Mouse (Mus musculus) kidney, adult 2 months (tissue): Measurements from ENCODE around the gene Klhl24. TPM values are rescaled to one million over a fixed set of nuclear protein-coding genes. Genes with fewer than 3 reads are reported as not detected.

Experiments
- DNase-seq: peaks from one replicate; pipeline ENCODE4 v3.0.0; 2021
- H3K27ac ChIP-seq: fragments of 200-500 bp; 2 replicates; pipeline ENCODE4 v1.5.1; 2012; ENCODE audit warnings: low read depth, low read length, control low read depth, inconsistent platforms; ENCODE audit not compliant: insufficient read depth
- H3K27me3 ChIP-seq: fragments of 200-500 bp; replicated peaks from 2 replicates; pipeline ENCODE4 v1.6.1; 2012; ENCODE audit warnings: mild to moderate bottlenecking, moderate library complexity, low read length, inconsistent platforms; ENCODE audit not compliant: control insufficient read depth, insufficient read depth
- H3K36me3 ChIP-seq: fragments of 200-500 bp; 2 replicates; pipeline ENCODE4 v1.6.1; 2012; ENCODE audit warnings: mild to moderate bottlenecking, moderate library complexity, low read length, inconsistent platforms; ENCODE audit not compliant: control insufficient read depth, insufficient read depth
- H3K4me1 ChIP-seq: fragments of 200-500 bp; 2 replicates; pipeline ENCODE4 v1.6.1; 2011; ENCODE audit warnings: low read length; ENCODE audit not compliant: control insufficient read depth, insufficient read depth
- H3K4me3 ChIP-seq: fragments of 200-500 bp; 2 replicates; pipeline ENCODE4 v1.5.1; 2011; ENCODE audit warnings: mild to moderate bottlenecking, low read depth, low read length, control low read depth; ENCODE audit not compliant: insufficient read depth
- CTCF ChIP-seq: fragments of 200-500 bp; conservative IDR thresholded peaks from 2 replicates; pipeline ENCODE4 v1.5.1; 2011; ENCODE audit warnings: low read depth, mild to moderate bottlenecking, control low read depth, low read length, moderate library complexity, mixed read lengths; ENCODE audit not compliant: insufficient read depth, insufficient read length
- POLR2A ChIP-seq: fragments of 200-500 bp; IDR thresholded peaks from one replicate; pipeline ENCODE4 v1.6.1; 2011; ENCODE audit warnings: low read depth, low read length, control low read depth
- WGBS: fragments of 180-500 bp; shearing (Covaris S2); methylation state at CpG from one replicate; pipeline ENCODE4 v1.1.7; 2018; 5-methylcytosine and 5-hydroxymethylcytosine counted together
- polyA plus RNA-seq: library from polyadenylated mRNA; depleted of rRNA; stranded (reverse); fragments of >200 nt; gene quantifications from 2 replicates; pipeline ENCODE4 v1.2.3, GENCODE M21; 2012

Gene Klhl24
- polyA plus RNA-seq, 1 experiment = 23.3 TPM

GRCm38 (mm10) chr16:20086976-20087375 lies 10.4 kb upstream of the Klhl24 start:
- Histone ChIP-seq H3K36me3 (no peaks in the 10 kb centered on the region), H3K27me3 (no peaks in the 10 kb centered on the region), H3K4me3 (no peak overlapping the region), H3K4me1 (no peaks in the 10 kb centered on the region), H3K27ac (no peak overlapping the region)
- no peak for TF ChIP-seq CTCF
- WGBS = 92% methylated on average over 5 of the region's 5 CpGs
- DNase-seq = no peak

GRCm38 (mm10) chr16:20089636-20090035 lies 7.7 kb upstream of the Klhl24 start:
- no peaks in the 10 kb centered on the region for H3K27me3 ChIP-seq
- TF ChIP-seq CTCF = 0 out of 2 replicates have a peak, but pooled peaks have one; percentile 3
- TF ChIP-seq POLR2A = no peak
- no peak overlapping the region for H3K4me3 ChIP-seq
- WGBS = 96% methylated on average over 3 of the region's 3 CpGs
- no peaks in the 10 kb centered on the region for H3K36me3 ChIP-seq
- DNase-seq = no peak
- H3K27ac ChIP-seq = no peak overlapping the region
- H3K4me1 ChIP-seq = no peaks in the 10 kb centered on the region

DNA sequence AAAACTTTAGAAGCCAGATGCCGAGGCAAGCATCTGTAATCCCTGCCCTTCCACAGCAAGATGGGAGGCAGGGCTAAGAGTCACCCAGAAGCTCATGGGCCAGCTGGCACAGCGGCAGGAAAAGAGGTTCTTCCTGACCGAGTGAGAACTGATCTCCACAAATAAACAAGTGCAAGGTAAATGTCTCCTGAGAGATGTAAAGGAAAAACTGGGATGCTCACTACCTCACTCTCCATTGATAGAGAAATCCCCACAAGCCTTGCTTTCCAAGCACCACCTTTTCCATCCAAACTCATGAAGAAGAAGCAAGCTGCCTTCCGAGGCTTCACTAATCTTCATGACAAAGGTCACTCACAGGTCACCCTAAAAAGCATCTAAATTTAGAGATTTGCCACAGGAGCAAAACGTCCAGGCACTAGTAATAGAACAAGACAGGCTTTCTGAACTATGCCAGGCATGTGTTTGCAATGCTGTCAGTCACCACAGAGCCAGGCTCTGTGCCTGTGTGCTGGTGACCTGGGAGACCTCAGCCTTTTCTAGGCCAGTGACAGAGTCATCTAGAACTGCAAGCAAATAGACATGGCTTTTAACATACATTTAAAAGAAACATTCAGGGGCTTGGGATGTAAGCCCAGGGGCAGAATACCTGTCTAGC lies 6.3 kb upstream of the Klhl24 start:
- no peaks in the 10 kb centered on the region for H3K4me1 ChIP-seq
- no peaks in the 10 kb centered on the region for H3K27me3 ChIP-seq
- H3K36me3 ChIP-seq = no peaks in the 10 kb centered on the region
- peak; percentile 45 for DNase-seq
- no peak for TF ChIP-seq POLR2A
- TF ChIP-seq CTCF = no peak
- H3K27ac ChIP-seq = no peak overlapping the region
- no peak overlapping the region for H3K4me3 ChIP-seq
- WGBS = 18% methylated on average over 5 of the region's 5 CpGs

DNA sequence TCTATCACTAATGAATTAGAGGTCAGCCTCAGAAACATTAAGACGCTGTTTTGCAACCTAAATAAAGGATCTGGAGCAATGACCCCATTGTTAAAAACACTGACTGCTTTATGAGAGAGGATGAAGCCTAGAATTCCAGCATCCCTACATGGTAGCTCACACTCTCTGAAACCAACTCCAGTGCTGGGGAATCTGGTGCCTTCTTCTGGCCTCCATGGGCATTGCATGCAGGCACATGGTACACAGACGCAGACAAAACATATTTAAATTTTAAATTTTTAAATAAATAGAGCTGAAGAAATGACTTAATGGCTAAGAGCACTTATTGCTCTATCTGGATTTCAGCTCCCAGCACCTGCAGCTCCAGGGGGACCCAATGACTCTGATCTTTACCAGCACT lies 1.4 kb upstream of the Klhl24 start:
- DNase-seq = peak; percentile 30
- TF ChIP-seq POLR2A = no peak
- peak; percentile 51 for TF ChIP-seq CTCF
- Histone ChIP-seq H3K4me3 (no peak overlapping the region), H3K4me1 (0 out of 2 replicates have a peak, but pooled peaks cover 5% of the 10 kb centered on the region), H3K27ac (no peak overlapping the region), H3K27me3 (no peaks in the 10 kb centered on the region), H3K36me3 (peaks cover 5% of the 10 kb centered on the region; the same call in 1 of the 2 replicates)
- WGBS = 82% methylated on average over 2 of the region's 2 CpGs

GRCm38 (mm10) chr16:20097711-20098374 lies 501 bp downstream of the Klhl24 start:
- H3K27me3 ChIP-seq = no peaks in the 10 kb centered on the region
- H3K27ac ChIP-seq = peak overlapping the region; percentile 99
- WGBS = under 1% methylated on average over 61 of the region's 61 CpGs
- 0 out of 2 replicates have a peak, but pooled peaks cover 5% of the 10 kb centered on the region for H3K4me1 ChIP-seq
- peak overlapping the region; percentile 88 for H3K4me3 ChIP-seq
- no peak for TF ChIP-seq POLR2A
- no peak for TF ChIP-seq CTCF
- H3K36me3 ChIP-seq = peaks cover 5% of the 10 kb centered on the region; the same call in 1 of the 2 replicates
- DNase-seq = peak; percentile 99

DNA sequence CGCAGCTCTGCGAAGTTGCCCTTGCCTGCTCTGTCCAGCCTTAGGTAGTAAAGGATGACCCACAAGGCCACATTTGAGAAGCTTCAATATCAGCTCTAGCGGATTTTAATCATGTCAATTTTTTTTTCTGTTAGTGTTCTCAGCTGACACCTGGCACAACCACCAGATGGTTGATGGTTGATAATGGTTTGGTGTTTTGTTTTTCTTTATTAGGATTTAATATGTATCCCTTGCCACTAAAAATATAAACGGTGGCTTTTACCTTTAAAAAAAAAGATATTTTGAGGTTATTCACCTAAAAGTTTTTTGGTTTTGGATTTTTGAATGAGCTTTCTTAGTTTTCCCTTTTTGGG lies 1.0 kb downstream of the Klhl24 start:
- H3K27ac ChIP-seq = peak overlapping the region; percentile 71
- DNase-seq = no peak
- peak overlapping the region; percentile 88 for H3K4me3 ChIP-seq
- H3K36me3 ChIP-seq = peaks cover 5% of the 10 kb centered on the region; the same call in 1 of the 2 replicates
- WGBS = 3% methylated on average over 4 of the region's 4 CpGs
- TF ChIP-seq CTCF = no peak
- TF ChIP-seq POLR2A = no peak
- no peaks in the 10 kb centered on the region for H3K27me3 ChIP-seq
- H3K4me1 ChIP-seq = 0 out of 2 replicates have a peak, but pooled peaks cover 5% of the 10 kb centered on the region

- peak overlapping the region; percentile 25; the same call in 1 of the 2 replicates for H3K27ac ChIP-seq
- H3K36me3 ChIP-seq = peaks cover 9% of the 10 kb centered on the region; the same call in 1 of the 2 replicates
- TF ChIP-seq POLR2A (no peak), CTCF (no peak)
- peak; percentile 55 for DNase-seq
- no peak overlapping the region for H3K4me3 ChIP-seq
- WGBS = 65% methylated on average over 6 of the region's 6 CpGs
- H3K27me3 ChIP-seq = no peaks in the 10 kb centered on the region
- 0 out of 2 replicates have a peak, but pooled peaks cover 5% of the 10 kb centered on the region for H3K4me1 ChIP-seq
These were observed 1.7 kb downstream of the Klhl24 start for GRCm38 (mm10) chr16:20098866-20099629.
